Mouse (Mus musculus) lung, postnatal 4 days (tissue): ENCODE data around the gene Nfkbie.
A peak's percentile ranks its signal among the peaks of the same experiment; 100 is the strongest.

Experiments used
- DNase-seq, 2 experiments: peaks; one replicate each; pipeline ENCODE4 v3.0.0; 2021

Gene Nfkbie

GRCm38 (mm10) chr17:45584096-45584896 is 28.8 kb downstream of the Nfkbie start:
- peak; percentile 87 to 93 for DNase-seq

DNA sequence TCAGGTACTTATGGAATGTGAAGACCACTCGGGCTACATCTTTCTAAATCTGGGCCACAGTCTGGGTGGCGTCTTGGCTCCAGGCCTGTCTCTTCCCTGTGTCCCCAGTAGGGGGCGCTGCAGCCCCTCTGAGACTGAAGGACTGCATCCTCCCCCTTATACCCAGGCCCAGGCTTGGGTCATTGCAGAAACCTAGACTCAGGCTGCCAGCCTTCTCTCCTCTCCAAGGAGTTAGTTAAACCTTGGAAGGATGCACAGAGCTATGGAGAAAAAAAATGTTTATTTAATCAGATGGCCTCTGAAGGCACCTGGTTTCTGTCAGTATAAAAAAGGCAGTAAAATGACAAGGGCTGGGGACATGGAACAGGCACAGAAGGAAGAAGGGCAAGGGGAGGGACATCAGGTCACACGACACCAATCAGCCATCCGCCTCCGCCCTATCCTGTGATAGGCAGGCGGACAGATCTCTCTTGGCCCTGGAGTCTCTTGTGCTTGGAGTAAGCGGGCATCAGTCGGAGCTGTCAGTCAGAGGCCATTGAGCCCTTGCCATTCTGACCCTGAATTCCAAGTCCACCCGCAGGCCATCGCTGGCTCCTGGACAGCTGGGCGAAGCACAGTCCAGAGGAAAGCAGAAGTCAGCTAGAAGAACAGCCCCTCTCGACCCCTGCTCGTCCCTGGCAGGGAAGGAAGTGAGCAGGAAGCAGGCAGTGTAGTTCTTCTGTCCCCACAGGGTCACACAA is 29.6 kb downstream of the Nfkbie start:
- DNase-seq, result peak; percentile 87 to 88

GRCm38 (mm10) chr17:45585725-45586448 is 30.4 kb downstream of the Nfkbie start:
- no peak for DNase-seq

GRCm38 (mm10) chr17:45586449-45586837 is 30.9 kb downstream of the Nfkbie start:
- DNase-seq, result no peak

DNA sequence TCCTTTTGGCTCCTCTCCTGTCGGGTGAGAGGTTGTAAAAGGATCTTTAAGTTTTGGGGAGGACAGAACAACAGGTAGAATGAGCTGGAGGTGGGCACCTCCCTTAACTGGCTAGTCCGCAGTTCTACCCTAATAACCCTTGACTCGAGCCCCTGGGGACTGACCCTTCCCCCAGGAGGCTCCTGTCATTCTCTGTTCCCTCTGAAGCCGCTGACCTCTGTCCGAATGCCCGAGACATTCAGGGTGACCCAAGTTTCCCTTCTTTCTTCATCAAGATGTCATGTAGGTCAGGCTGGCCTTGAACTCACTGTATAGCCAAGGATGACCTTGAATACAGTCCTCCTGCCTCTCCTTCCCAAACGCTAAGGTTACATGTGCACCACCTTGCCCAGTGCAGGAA is 32.9 kb downstream of the Nfkbie start:
- DNase-seq, result no peak

GRCm38 (mm10) chr17:45589236-45589635 is 33.7 kb downstream of the Nfkbie start:
- DNase-seq, result no peak

DNA sequence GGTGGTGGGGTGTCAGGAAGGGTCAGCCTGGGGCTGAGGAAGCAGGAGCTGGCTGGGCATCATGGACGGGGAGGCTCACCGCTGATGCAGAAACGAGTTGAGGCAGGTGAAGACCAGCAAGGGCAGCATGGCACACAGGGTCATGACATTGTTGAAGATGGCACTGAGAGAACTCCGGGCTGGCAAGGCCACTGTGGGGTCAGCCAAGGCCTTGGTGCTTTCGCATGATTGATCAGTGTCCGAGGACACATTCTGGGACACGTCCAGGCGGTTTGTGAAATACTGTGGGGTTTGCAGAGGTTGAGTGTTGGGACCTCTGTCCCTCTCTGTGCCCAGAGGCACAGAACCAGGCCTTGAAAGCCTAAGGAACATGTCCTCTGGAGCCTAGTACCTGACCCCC is 34.3 kb downstream of the Nfkbie start:
- no peak for DNase-seq

DNA sequence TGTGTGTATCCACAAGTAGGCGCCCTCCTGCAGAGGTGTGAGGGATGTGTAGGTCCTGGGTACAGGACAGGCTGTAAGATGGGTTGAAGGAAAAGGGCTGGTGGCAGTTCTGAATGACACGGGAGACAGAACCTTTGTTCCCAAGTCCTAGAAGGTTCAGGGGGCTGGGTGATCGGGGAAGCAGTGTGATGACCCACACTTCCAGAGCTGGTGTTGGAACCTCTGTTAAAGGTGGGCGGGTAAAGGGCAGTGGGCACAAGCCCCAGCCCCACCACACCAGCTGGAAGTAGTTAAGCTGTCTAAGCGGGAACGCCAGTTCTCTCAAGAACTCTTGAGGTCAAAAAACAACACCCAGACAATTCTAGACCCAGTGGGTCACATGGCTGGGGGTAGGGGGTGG is 34.9 kb downstream of the Nfkbie start:
- DNase-seq, result no peak

DNA sequence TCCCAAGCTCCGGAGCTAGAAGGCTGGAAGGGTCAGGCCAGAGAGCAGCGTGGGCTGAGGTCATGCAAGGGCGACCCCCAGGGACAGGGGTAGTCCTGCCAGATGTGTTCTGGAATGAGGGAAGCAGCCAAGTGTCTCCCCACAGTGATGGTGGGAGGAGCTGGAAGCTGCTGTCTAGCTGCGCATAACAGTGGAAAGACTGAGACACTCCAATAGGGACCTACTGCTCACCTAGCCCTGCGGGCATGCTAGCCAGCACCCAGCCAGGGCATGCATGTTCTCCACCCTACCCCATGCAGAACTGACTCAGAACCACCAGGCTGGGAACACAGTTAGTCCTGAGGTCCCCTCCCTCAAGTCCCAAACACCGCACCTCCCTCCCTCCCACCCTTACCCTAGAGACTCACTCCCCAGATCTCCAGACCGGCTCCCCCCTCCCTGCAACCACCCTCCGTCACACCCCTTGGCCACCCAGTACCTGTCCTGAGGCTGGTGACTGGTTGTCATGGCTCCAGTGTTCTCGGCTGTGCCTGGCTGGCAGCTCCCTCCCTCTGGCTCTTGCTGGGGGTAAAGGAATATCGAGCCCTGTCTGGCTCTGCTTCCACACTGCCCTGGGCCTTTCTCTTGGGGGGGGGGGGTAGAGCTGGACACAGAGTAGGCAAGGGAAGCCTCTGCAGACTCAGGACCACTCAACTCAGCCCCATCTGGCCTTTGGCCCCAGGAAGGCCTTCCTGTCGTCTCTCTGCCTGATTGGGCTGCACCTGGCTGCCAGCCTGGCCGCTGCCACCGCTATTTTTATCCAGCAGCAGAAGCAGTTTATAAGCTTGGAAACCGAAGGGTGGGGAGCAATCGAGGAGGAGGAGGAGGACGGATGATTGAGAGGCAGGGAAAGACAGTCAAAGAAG is 36.5 kb downstream of the Nfkbie start:
- DNase-seq, result peak in 1 of 2 experiments; percentile 4

- peak; percentile 26 to 77 for DNase-seq
These were observed 37.3 kb downstream of the Nfkbie start for GRCm38 (mm10) chr17:45592606-45593431.

GRCm38 (mm10) chr17:45593479-45593878 is 38.0 kb downstream of the Nfkbie start:
- no peak for DNase-seq

- DNase-seq, result no peak
These were observed 38.7 kb downstream of the Nfkbie start for GRCm38 (mm10) chr17:45594195-45594594.

DNA sequence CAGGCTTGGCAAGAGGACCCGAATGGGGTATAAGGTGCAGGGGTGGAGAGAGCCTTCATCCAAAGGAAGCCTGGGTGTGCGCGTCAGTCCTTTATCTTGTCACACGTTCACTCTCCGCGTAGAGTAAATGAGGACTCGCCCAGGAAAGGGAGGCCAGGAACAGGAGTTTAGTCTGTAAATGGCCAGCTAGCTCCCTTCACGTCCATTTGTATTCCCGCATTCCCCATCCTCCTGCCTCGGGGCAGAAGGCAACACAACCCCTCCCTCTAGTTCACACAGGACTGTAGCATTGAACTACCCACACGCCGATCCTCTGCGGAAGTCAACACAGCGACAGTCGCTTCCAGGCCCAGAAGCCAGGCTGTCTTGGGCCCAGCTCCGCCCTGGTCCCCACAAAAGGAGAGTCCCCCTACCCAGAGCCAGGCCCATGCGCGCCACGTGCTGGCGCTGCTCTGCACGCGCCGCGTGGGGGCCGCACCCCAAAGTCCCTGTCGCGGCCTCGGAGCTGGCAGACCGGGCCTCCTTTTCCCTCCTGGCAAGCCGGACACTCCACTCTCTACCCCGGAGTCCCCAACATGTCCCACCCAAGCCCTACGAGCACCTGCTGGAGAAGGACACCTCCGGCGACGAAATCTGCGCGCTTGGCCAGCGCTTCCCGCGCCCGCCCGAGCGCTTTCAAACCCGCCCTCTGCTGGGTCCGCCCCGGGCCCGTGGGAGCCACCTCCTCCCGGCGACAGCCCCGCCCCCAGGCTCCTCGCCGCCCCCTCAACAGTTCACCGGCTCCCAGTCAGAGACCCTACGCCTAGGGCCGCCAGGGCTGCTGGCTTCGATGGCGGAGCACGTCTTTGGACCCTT is 39.6 kb downstream of the Nfkbie start:
- DNase-seq, result peak; percentile 87 to 89

DNA sequence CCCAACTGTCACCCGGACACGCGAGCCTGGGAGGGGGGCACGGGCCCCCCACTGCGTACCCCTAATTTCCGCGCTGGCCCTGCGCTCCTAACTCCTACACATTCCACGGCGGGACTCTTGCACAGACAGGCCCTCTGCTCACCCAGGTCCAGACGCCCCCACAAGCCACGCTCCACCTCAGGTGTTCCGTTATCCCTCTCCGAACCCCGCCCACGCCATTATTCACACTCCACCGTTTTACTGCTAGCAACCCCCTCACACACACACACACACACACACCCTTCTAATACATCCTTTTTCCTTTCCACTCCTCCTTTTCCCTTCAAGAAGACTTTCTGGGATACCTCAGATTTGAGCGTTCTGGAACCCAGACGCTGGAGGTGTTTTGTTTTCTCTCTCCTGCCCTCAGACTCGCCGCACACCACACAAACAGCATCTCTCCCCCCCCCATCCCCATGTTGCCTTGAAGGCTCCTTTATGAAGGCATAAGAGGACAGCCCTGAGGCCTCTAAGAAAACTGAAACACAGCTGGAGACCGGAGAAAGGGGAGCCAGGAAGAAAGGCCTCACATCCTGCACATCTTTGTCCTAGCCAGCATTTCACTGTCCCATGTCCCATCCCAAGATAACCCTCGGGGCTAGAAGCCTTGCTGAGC is 40.4 kb downstream of the Nfkbie start:
- DNase-seq, result no peak

- peak; percentile 85 to 89 for DNase-seq
These were observed 41.3 kb downstream of the Nfkbie start for GRCm38 (mm10) chr17:45596631-45597396.

DNA sequence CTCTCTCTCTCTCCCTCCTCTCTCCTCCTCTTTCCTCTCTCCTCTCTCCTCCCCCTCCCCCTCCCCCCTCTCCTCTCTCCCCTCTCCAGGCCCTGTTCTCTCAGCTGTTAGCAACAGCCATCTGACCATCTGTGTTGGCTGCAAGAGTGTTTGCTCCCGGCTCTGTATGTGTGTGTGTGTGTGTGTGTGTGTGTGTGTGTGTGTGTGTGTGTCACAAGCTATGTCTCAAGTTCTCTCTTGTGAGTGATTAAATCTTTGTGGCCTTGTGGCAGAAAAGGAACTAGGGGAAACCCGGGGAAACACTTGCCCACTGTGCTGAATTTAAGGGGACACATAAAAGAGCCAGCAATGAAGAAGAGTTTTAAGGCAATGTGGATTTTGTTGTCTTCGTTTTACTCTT is 42.3 kb downstream of the Nfkbie start:
- DNase-seq, result peak; percentile 48 to 63

DNA sequence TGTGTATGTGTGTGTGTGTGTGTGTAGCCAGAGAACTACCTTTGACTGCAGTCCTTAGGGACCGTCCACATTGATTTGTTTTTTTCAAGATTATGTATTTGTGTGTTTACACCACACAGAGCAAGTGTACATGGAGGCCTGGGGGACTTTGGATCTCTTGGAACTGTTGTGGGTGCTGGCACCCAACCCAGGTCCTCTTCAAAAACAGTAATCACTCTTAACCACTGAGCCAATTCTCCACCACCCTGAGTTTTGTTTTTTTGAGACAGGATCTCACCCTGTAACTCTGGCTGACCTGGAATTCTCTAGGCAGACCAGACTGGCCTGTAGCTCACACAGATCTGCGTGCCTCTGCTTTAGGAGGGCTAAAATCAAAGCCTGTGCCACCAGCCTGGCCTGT is 42.9 kb downstream of the Nfkbie start:
- DNase-seq, result no peak

GRCm38 (mm10) chr17:45598891-45599290 is 43.4 kb downstream of the Nfkbie start:
- no peak for DNase-seq
